Mouse (Mus musculus) CD4-positive, CD25-positive, alpha-beta regulatory T cell (primary cell): ENCODE results near the gene Gm4881. TPM values are rescaled to one million over a fixed set of nuclear protein-coding genes. Genes with fewer than 3 reads are reported as not detected.

Source experiments
- polyA plus RNA-seq: library from polyadenylated mRNA; unstranded; fragments of 100-300 nt; shearing (Covaris generic); gene quantifications from one replicate; pipeline ENCODE4 v1.2.1, GENCODE M21; 2017

The Gm4881 gene
- not detected for polyA plus RNA-seq

GRCm38 (mm10) chr7:24944257-24944950 is at the start of gene Gm4881:
Gene Gm4881 (minus strand): TSS chr7:24944494.

GRCm38 (mm10) chr7:24971972-24972893 is 27.9 kb upstream of the Gm4881 start, which contains the start of gene Rabac1:
Gene Rabac1 (minus strand): TSS chr7:24972754.

GRCm38 (mm10) chr7:24902630-24903443 is 41.5 kb downstream of the Gm4881 start, which contains the start of gene Arhgef1:
Gene Arhgef1 (plus strand): TSS chr7:24902912.

GRCm38 (mm10) chr7:24897224-24897623 is 47.1 kb downstream of the Gm4881 start, which contains the start of gene Cd79a:
Gene Cd79a (plus strand): TSS chr7:24897381.

GRCm38 (mm10) chr7:24883896-24884692 is 60.2 kb downstream of the Gm4881 start, which contains the start of gene Rps19:
Gene Rps19 (plus strand): TSS chr7:24884371.

Other genes starting within 250 kb of the Gm4881 start
- gene BC049730, start 235.3 kb downstream of the Gm4881 start, polyA plus RNA-seq = not detected
- gene Gm4763, start 217.6 kb downstream of the Gm4881 start, polyA plus RNA-seq = not detected
- gene Cd177, start 184.2 kb downstream of the Gm4881 start, polyA plus RNA-seq = 0.53 TPM
- not detected for gene Ceacam10, start 167.3 kb downstream of the Gm4881 start, polyA plus RNA-seq
- gene Gm9844, start 82.3 kb downstream of the Gm4881 start, polyA plus RNA-seq = 45.5 TPM
- 0.18 TPM for gene Lypd4, start 74.6 kb downstream of the Gm4881 start, polyA plus RNA-seq
- gene Dmrtc2, start 74.4 kb downstream of the Gm4881 start, polyA plus RNA-seq = not detected
- 4,660 TPM for gene Rps19, start 60.1 kb downstream of the Gm4881 start, polyA plus RNA-seq
- 10.5 TPM for gene Cd79a, start 47.1 kb downstream of the Gm4881 start, polyA plus RNA-seq
- gene Arhgef1, start 41.6 kb downstream of the Gm4881 start, polyA plus RNA-seq = 2,006 TPM
- gene Rabac1, start 28.3 kb upstream of the Gm4881 start, polyA plus RNA-seq = 596 TPM
- gene Atp1a3, start 61.5 kb upstream of the Gm4881 start, polyA plus RNA-seq = 1.7 TPM
- gene Grik5, start 127.9 kb upstream of the Gm4881 start, polyA plus RNA-seq = 11.5 TPM
- gene Zfp574, start 128.1 kb upstream of the Gm4881 start, polyA plus RNA-seq = 31.1 TPM
- 113 TPM for gene Pou2f2, start 235.2 kb upstream of the Gm4881 start, polyA plus RNA-seq